Comparison of ENCODE assay signal across 8 mouse cellular contexts in the genomic region with DNA sequence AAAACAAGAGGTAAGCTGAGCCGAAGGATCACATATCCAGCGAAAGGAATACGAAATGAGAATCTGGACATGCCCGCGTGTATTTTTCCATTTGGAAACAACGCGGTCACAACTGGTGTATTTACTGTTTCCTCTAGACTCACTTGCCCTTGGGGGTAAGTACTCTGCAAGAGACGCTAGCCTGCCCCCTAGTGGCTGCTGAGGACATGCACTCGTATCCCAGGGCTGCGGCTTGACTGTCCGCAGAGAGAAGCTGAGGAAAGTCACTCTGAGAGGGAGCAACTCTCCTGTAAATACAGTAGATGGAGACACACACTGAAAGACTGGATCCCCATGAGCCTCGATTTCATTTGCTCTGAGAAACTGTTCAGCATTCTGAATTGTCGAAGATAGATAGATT.
DNase-seq lines count a peak whose midpoint lies in the region; ATAC-seq and TF ChIP-seq lines count a peak whose summit lies in the region.

No protein-coding gene starts in this region.

- no peaks in the 10 kb centered on the region for H3K4me1 ChIP-seq in hindbrain, postnatal 0 days (ENCODE audit: insufficient read depth, low read length)

- DNase-seq in ZHBTc4 (ENCODE audit: low read depth, low spot score): peak; percentile 90
- DNase-seq in gastrocnemius, adult 2 months: peak; percentile 91
- DNase-seq in hindbrain, postnatal 0 days (ENCODE audit: low spot score): peak; percentile 90
- peak; percentile 57 to 62 for DNase-seq in left cerebral cortex, adult 8-10 months (ENCODE audit: low spot score in 2 of 2)
- DNase-seq in right cerebral cortex, postnatal 14 days: peak; percentile 93
- DNase-seq in urinary bladder, postnatal 36 days (ENCODE audit: low spot score in 2 of 2): peak; percentile 80 to 83

- peak overlapping the region; percentile 68 for H3K27ac ChIP-seq in gastrocnemius, adult 2 months
- no peak overlapping the region for H3K27ac ChIP-seq in hindbrain, postnatal 0 days

- peak overlapping the region; percentile 63 for H3K4me3 ChIP-seq in gastrocnemius, adult 2 months
- H3K4me3 ChIP-seq in hindbrain, postnatal 0 days (ENCODE audit: low read length): peak overlapping the region; percentile 6

- no peak overlapping the region for H3K9ac ChIP-seq in hindbrain, postnatal 0 days (replicated peaks; ENCODE audit: low read length)

- no peaks in the 10 kb centered on the region for H3K27me3 ChIP-seq in hindbrain, postnatal 0 days (ENCODE audit: insufficient read depth, low read length)

- TF ChIP-seq CTCF in gastrocnemius, adult 2 months (IDR thresholded peaks at IDR 0.05): peak; percentile 97
- TF ChIP-seq CTCF in hindbrain, postnatal 0 days (IDR thresholded peaks at IDR 0.05; ENCODE audit: low read depth): peak; percentile 88

- H3K36me3 ChIP-seq in hindbrain, postnatal 0 days (ENCODE audit: insufficient read depth, low read length): no peaks in the 10 kb centered on the region

- H3K4me2 ChIP-seq in hindbrain, postnatal 0 days (ENCODE audit: low read depth, low read length): peak overlapping the region; percentile 37

- ATAC-seq in common myeloid progenitor, adult 5-6 weeks (replicated peaks; ENCODE audit: low read depth, poor library complexity, severe bottlenecking): peak; percentile 80
- ATAC-seq in hindbrain, postnatal 0 days: peak; percentile 91
- peak; percentile 77 for ATAC-seq in megakaryocyte progenitor cell, adult 5-6 weeks (replicated peaks; ENCODE audit: poor library complexity)

- intact Hi-C loops in gastrocnemius, adult 2 months (cut with DNase I): loop anchor here (2.0 kb wide), 1 partner anchor 155 kb away; a partner anchor contains a TSS

- 20% methylated on average over 13 of the region's 13 CpGs for WGBS in hindbrain, postnatal 0 days

- no peaks in the 10 kb centered on the region for H3K9me3 ChIP-seq in hindbrain, postnatal 0 days (ENCODE audit: low read length)
